10 mouse cellular contexts compared by ENCODE assay signal in the genomic region with DNA sequence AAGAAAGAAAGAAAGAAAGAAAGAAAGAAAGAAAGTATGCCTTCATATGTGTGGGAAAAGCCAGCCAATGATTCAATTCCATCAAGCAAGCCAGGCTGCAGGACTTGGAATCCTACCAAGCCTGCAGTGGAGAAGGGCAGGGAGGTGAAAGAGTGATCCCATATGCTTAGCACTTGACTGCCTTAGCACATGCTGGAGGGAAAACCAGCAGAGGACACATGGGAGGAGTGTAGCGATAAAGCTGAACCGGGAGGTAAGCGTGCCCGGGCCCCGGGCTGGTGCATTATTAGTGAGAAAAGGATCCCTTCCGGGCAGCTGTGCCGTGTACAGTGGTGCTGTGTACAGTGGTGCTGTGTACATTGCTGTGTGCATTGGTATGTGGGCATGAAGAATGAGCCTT.
DNase-seq lines count a peak whose midpoint lies in the region; ATAC-seq lines count a peak whose summit lies in the region.
"Had no signal": no experiment of that assay in that cellular context is flagged by ENCODE, and none has a peak within 500 bp of the region (broad histone marks: within the 10 kb centered on the region; RNA-seq: fewer than 3 reads in every experiment).

No protein-coding gene starts in this region.

- ATAC-seq in cerebellum, adult (ENCODE audit: insufficient number of reproducible peaks, low FRiP score, low TSS enrichment): peak; percentile 71
- ATAC-seq: Patski had no signal

- no peak for DNase-seq in cerebellum, adult 11 months
- peak; percentile 57 for DNase-seq in kidney, postnatal 10 days
- no peak for DNase-seq in kidney, adult 11 months
- peak; percentile 52 to 67 for DNase-seq in cerebellum, postnatal 14 days
- peak; percentile 23 to 59 for DNase-seq in kidney, postnatal 25 days
- no peak for DNase-seq in thymus, postnatal 25 days
- no peak for DNase-seq in embryo, embryonic 11 days
- DNase-seq: liver had no signal

Comparison
In these comparisons a context has a peak if more than half of its experiments do, and no peak if none do; other contexts are left out.
1. DNase-seq: peak in kidney, postnatal 10 days (single experiment), cerebellum, postnatal 14 days (2 of 2) and kidney, postnatal 25 days (2 of 2); none in cerebellum, adult 11 months (single experiment), kidney, adult 11 months (single experiment), thymus, postnatal 25 days (single experiment) and embryo, embryonic 11 days (single experiment).